Comparison of ENCODE assay signal across 7 mouse cellular contexts in genomic region chr13:51732097-51732664, GRCm38 (mm10).
DNase-seq lines count a peak whose midpoint lies in the region; ATAC-seq lines count a peak whose summit lies in the region.

No protein-coding gene starts in this region.

- no peak overlapping the region for H3K4me2 ChIP-seq in neural tube, embryonic 11.5 days (ENCODE audit: low read depth)
- H3K4me2 ChIP-seq in forebrain, embryonic 13.5 days = no peak overlapping the region

- WGBS in neural tube, embryonic 11.5 days = 61% methylated on average over 14 of the region's 14 CpGs
- WGBS in forebrain, embryonic 13.5 days = 46% methylated on average over 14 of the region's 14 CpGs
- WGBS in macrophage (ENCODE audit: missing documents) = 88% methylated on average over 14 of the region's 14 CpGs

- no peaks in the 10 kb centered on the region for H3K36me3 ChIP-seq in neural tube, embryonic 11.5 days (ENCODE audit: control insufficient read depth, insufficient read depth, low read length)
- H3K36me3 ChIP-seq in forebrain, embryonic 13.5 days (ENCODE audit: poor library complexity, severe bottlenecking) = no peaks in the 10 kb centered on the region
- peaks cover 27% of the 10 kb centered on the region; the same call in 1 of the 2 replicates for H3K36me3 ChIP-seq in macrophage (ENCODE audit: inconsistent target)

- no peaks in the 10 kb centered on the region for H3K9me3 ChIP-seq in neural tube, embryonic 11.5 days (ENCODE audit: control insufficient read depth, low read length)
- no peaks in the 10 kb centered on the region for H3K9me3 ChIP-seq in forebrain, embryonic 13.5 days (replicated peaks)

- no peak overlapping the region for H3K27ac ChIP-seq in neural tube, embryonic 11.5 days (ENCODE audit: low read depth, low read length)
- peak overlapping the region; percentile 11; the same call in 1 of the 2 replicates for H3K27ac ChIP-seq in forebrain, embryonic 13.5 days
- peak overlapping the region; percentile 98 for H3K27ac ChIP-seq in macrophage

- H3K4me1 ChIP-seq in neural tube, embryonic 11.5 days (ENCODE audit: control insufficient read depth, insufficient read depth, low read length) = peaks cover 15% of the 10 kb centered on the region
- H3K4me1 ChIP-seq in forebrain, embryonic 13.5 days = peaks cover 34% of the 10 kb centered on the region

- H3K9ac ChIP-seq in neural tube, embryonic 11.5 days (ENCODE audit: low read length) = no peak overlapping the region
- no peak overlapping the region for H3K9ac ChIP-seq in forebrain, embryonic 13.5 days

- no peaks in the 10 kb centered on the region for H3K27me3 ChIP-seq in neural tube, embryonic 11.5 days (ENCODE audit: control insufficient read depth, insufficient read depth, low read length)
- no peaks in the 10 kb centered on the region for H3K27me3 ChIP-seq in forebrain, embryonic 13.5 days

- 0 out of 2 replicates have a peak, but pooled peaks have one; percentile 46 for ATAC-seq in neural tube, embryonic 11.5 days (ENCODE audit: insufficient read depth, low FRiP score, low TSS enrichment)
- ATAC-seq in forebrain, embryonic 13.5 days = peak; percentile 33; the same call in 1 of the 2 replicates

- no peak for DNase-seq in neural tube, embryonic 11.5 days (ENCODE audit: low spot score)
- no peak for DNase-seq in neural tube, embryonic 10.5 days (ENCODE audit: extremely low spot score, low spot score)
- no peak for DNase-seq in lung, postnatal 10 days
- DNase-seq in retina, embryonic 14.5 days (ENCODE audit: low spot score) = no peak
- no peak for DNase-seq in left cerebral cortex, adult 18-20 months (ENCODE audit: low spot score in 2 of 2)

- peaks cover 88% of the 10 kb centered on the region for H3K79me2 ChIP-seq in macrophage (ENCODE audit: inconsistent target)

- H3K4me3 ChIP-seq in neural tube, embryonic 11.5 days (ENCODE audit: low read depth, low read length) = no peak overlapping the region
- H3K4me3 ChIP-seq in forebrain, embryonic 13.5 days = no peak overlapping the region
- peak overlapping the region; percentile 35 for H3K4me3 ChIP-seq in macrophage (ENCODE audit: inconsistent target)
